Mouse (Mus musculus): ENCODE results near the gene Gmnn.

Gene Gmnn

DNA sequence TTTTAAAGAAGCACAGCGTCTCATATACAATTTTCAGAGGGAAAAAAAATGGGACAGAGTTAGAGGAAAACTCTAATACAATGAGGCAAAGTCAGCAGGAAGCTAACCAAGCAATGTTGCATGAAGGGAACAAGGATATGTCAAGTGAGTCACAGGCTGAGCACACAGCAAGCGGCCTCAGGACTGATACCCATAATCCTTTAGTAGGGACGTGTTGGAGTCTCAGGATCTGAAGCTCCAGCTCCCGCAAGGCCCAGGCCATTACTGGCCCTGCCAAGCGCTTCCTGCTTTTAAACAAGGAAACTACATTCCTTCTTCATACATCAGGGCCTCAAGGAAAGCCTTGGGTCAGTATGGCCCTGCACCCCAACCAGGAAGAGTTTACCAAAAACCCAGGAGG lies 59.6 kb downstream of the Gmnn start:
- no peak for DNase-seq (ENCODE audit: low spot score)
